ENCODE assay signal across 8 mouse cellular contexts in the genomic region with DNA sequence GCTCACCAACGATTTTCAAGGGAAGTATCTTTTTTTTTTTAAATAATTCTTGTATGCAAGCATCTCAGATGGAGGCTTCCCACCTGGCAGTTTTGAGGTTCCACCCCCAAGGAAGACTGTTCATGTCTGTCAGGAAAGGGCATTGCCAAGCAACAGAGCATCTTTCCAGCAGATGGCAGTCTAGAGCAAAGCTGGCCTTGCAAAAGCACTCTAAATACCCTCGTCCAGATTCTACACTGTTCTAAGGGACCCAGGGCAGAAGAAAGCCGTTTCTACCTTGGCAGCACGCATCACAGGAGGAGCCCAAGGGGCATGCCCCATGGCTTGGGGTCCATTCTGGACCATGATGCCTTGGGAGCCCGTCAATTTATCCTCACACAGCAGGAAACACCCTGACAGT. TPM values are rescaled to one million over a fixed set of nuclear protein-coding genes. Genes with fewer than 3 reads are reported as not detected.
DNase-seq lines count a peak whose midpoint lies in the region; ATAC-seq and TF ChIP-seq lines count a peak whose summit lies in the region.
"Had no signal": no experiment of that assay in that cellular context is flagged by ENCODE, and none has a peak within 500 bp of the region (broad histone marks: within the 10 kb centered on the region; RNA-seq: fewer than 3 reads in every experiment).

No protein-coding gene starts in this region.

- no peak for TF ChIP-seq POLR2A in thymus, adult 2 months (IDR thresholded peaks at IDR 0.05; ENCODE audit: control insufficient read depth, extremely low read depth, insufficient read depth, low read length, poor library complexity)

- peak; percentile 41 for ATAC-seq in forebrain, embryonic 16.5 days
- no peak for ATAC-seq in lung, embryonic 14.5 days (ENCODE audit: insufficient read depth)

- no peaks in the 10 kb centered on the region for H3K27me3 ChIP-seq in thymus, adult 2 months (ENCODE audit: control insufficient read depth, insufficient read depth, low read length)
- H3K27me3 ChIP-seq in forebrain, embryonic 16.5 days (replicated peaks; ENCODE audit: control insufficient read depth, insufficient read depth, low read length): no peaks in the 10 kb centered on the region; the same call in 1 of the 2 replicates
- no peaks in the 10 kb centered on the region for H3K27me3 ChIP-seq in lung, embryonic 14.5 days (ENCODE audit: insufficient read depth, low read length)

- no peak for TF ChIP-seq CTCF in thymus, adult 2 months (IDR thresholded peaks at IDR 0.05; ENCODE audit: borderline replicate concordance, control insufficient read depth, extremely low read depth, insufficient read depth, low read length, poor library complexity)
- peak; percentile 87 for TF ChIP-seq CTCF in lung, embryonic 14.5 days (IDR thresholded peaks at IDR 0.05; ENCODE audit: low read depth)

- peaks cover 9% of the 10 kb centered on the region for H3K4me1 ChIP-seq in thymus, adult 2 months (replicated peaks; ENCODE audit: control insufficient read depth, insufficient read depth, low read length)
- H3K4me1 ChIP-seq in forebrain, embryonic 16.5 days (replicated peaks; ENCODE audit: control insufficient read depth, insufficient read depth, low read length): peaks cover 4% of the 10 kb centered on the region; the same call in 1 of the 2 replicates
- no peaks in the 10 kb centered on the region for H3K4me1 ChIP-seq in lung, embryonic 14.5 days (ENCODE audit: insufficient read depth)

- H3K36me3 ChIP-seq in thymus, adult 2 months (ENCODE audit: control insufficient read depth, insufficient read depth, low read length): no peaks in the 10 kb centered on the region
- H3K36me3 ChIP-seq in forebrain, embryonic 16.5 days (ENCODE audit: control insufficient read depth, insufficient read depth): no peaks in the 10 kb centered on the region
- no peaks in the 10 kb centered on the region for H3K36me3 ChIP-seq in lung, embryonic 14.5 days (ENCODE audit: insufficient read depth)

- DNase-seq in thymus, adult 2 months: peak; percentile 58
- DNase-seq in thymus, adult 18-20 months: no peak
- DNase-seq in brain, adult 2 months (ENCODE audit: low read depth, low spot score): peak; percentile 95
- DNase-seq in kidney, postnatal 36 days: peak; percentile 35 to 80
- DNase-seq in lung, embryonic 14.5 days: peak; percentile 89
- peak; percentile 66 for DNase-seq in retina, postnatal 7 days (ENCODE audit: low read depth, low spot score)

- 11% methylated on average over 5 of the region's 5 CpGs for WGBS in thymus, adult 2 months
- 9% methylated on average over 5 of the region's 5 CpGs for WGBS in forebrain, embryonic 16.5 days
- 13% methylated on average over 5 of the region's 5 CpGs for WGBS in lung, embryonic 14.5 days

- no peak overlapping the region for H3K4me3 ChIP-seq in thymus, adult 2 months (ENCODE audit: control insufficient read depth, insufficient read depth, low read length)
- H3K4me3 ChIP-seq in forebrain, embryonic 16.5 days (replicated peaks; ENCODE audit: low read length): no peak overlapping the region
- no peak overlapping the region for H3K4me3 ChIP-seq in lung, embryonic 14.5 days (ENCODE audit: low read depth, low read length)

- H3K4me2 ChIP-seq in forebrain, embryonic 16.5 days (ENCODE audit: low read length): no peak overlapping the region
- H3K4me2 ChIP-seq in lung, embryonic 14.5 days: no peak overlapping the region

- H3K9me3 ChIP-seq in forebrain, embryonic 16.5 days (ENCODE audit: control insufficient read depth, low read length): no peaks in the 10 kb centered on the region
- no peaks in the 10 kb centered on the region for H3K9me3 ChIP-seq in lung, embryonic 14.5 days (ENCODE audit: low read depth, low read length)

- H3K27ac ChIP-seq in thymus, adult 2 months (ENCODE audit: control insufficient read depth, insufficient read depth, low read length): no peak overlapping the region
- H3K27ac ChIP-seq in forebrain, embryonic 16.5 days (ENCODE audit: low read length): no peak overlapping the region
- H3K27ac ChIP-seq in lung, embryonic 14.5 days (ENCODE audit: low read depth): no peak overlapping the region

- 0 out of 2 replicates have a peak overlapping the region, but pooled peaks have one; percentile 4 for H3K9ac ChIP-seq in forebrain, embryonic 16.5 days (replicated peaks; ENCODE audit: low read depth, low read length)
- H3K9ac ChIP-seq in lung, embryonic 14.5 days: no peak overlapping the region

RNA-seq across cellular contexts. Expression of gene Opalin, which starts 12.9 kb away (rescaled TPM):
- 0.13 TPM in 1 of 2 replicates, not detected in the other for polyA plus RNA-seq in thymus, adult 2 months (2012; rRNA removed)
- not detected in 2 replicates for polyA plus RNA-seq in forebrain, embryonic 16.5 days (2015; fragmentation: Nextera tagmentation; extraction: Ambion mirVana)
- not detected in 2 replicates for polyA plus RNA-seq in lung, embryonic 14.5 days (2014; fragmentation: Nextera tagmentation; extraction: Ambion mirVana)
- polyA plus RNA-seq: stomach, embryonic 14.5 days had no signal

Comparison
In these comparisons a context has a peak if more than half of its experiments do, and no peak if none do; other contexts are left out.
1. DNase-seq: peak in thymus, adult 2 months (single experiment), brain, adult 2 months (single experiment), kidney, postnatal 36 days (2 of 2), lung, embryonic 14.5 days (single experiment) and retina, postnatal 7 days (single experiment); none in thymus, adult 18-20 months (0 of 2).